Mouse (Mus musculus) erythroblast, adult 5-6 weeks (primary cell): ENCODE measurements at regions not wholly inside any gene's neighbourhood (a gene's known extent, or its start where the extent isn't known, plus 50 kb on each side); places are given as distances from the start of the nearest gene placed in this dataset.
"Not testable (repeated sequence)": the region's sequence is repeated elsewhere in the genome, so short reads cannot be mapped to it uniquely, and the experiment has no call there.

Experiments
- ATAC-seq: replicated peaks from 2 replicates; pipeline ENCODE4 v1.8.0; 2016; ENCODE audit warnings: moderate number of reproducible peaks, mild to moderate bottlenecking, moderate TSS enrichment, inconsistent platforms; ENCODE audit not compliant: poor library complexity, low FRiP score, severe bottlenecking

DNA sequence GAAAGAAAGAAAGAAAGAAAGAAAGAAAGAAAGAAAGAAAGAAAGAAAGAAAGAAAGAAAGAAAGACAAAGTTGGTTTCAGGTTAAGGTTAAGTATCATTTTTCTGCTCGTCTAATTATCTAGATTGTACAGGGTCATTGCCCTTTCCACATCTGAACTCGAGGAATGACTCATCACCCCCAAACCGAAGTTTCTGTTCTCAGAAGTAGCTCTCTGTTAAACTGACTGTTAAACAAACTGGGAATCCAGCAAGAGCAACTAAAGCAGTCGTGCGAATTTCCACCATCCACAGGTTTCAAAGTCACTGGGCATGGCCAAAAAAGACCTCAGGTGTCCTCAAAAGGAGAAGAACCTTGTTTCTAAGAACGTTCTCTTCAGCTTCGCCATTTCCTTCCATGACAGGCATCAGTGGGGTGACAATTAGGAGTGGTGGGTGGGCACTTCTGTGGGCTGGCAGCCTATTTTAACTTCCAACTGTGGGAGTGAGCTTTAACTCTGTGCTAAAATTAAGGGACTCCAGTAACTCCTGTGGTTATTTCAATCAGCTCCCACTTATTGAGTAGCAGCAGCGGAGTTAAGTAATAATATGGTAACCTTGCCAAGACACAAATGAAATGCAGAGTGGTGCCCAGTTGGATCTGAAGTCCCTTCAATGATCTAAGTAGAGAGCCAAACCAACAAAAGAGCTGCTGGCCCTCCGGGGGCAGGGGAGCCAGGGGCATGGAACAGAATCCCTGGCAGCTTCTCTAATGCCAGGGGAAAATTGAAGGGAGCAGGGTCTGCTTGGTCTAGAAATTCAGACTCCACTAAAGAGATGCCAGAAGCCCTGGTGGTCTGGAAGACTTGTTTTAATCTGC is 470.5 kb upstream of the Smim15 start:
- no peak for ATAC-seq

DNA sequence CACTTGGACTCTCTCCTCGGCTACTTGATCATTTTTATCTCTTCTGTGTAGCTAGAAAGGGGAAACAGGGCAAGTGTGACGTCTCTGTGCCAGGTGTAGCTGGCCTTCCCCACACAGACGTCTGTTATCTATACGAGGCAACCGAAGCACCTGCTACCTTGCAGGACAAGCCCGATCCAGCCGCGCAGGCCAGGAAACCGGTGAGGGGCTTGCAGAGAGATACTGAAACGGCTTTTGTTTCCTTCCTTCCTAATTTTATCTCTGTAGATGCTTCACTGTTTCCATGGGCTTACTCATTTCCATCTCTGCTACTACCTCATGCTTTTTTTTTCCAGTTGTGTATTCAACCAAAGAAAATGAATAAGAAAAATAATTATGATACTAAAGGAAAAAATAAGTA is 472.7 kb upstream of the Smim15 start:
- no peak for ATAC-seq

DNA sequence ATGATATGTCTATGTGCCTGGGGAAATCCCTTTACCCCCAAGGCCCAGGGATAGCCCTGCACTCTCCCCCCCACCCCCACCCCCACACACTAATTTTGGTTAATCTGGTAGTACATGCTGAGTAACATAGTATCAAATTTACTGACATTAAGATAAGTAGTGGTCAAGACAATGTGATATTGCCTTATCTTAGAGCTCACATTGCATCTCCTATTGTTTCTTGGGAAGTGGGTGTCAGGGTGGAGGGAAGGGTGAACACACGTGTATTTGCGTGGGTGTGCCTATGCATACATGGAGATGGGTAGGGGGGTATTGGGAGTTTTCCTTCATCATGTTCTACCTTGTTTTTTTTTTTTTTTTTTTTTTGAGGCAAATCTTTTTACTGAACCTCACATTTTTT is 474.8 kb upstream of the Smim15 start:
- ATAC-seq: no peak

DNA sequence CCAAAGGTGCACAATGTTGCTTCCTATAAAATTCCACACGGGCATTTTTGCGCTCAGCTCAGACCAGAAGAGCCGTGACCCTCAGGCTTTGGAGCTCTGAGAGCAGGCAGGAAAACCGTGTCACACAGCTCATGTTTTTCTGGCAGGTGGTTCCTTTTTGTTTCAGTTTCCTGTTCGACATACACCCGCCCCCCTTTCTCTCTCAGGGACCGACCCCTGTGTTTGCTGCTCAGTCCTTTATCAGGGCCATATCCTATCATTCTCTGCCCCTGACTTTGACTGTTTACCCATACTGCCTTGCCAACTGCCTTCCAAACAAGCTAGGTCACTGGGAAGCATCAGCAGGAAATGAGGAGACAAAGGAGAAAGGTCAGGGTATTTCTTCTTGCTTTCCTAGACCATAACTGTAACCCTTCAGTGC is 475.5 kb upstream of the Smim15 start:
- ATAC-seq: no peak

DNA sequence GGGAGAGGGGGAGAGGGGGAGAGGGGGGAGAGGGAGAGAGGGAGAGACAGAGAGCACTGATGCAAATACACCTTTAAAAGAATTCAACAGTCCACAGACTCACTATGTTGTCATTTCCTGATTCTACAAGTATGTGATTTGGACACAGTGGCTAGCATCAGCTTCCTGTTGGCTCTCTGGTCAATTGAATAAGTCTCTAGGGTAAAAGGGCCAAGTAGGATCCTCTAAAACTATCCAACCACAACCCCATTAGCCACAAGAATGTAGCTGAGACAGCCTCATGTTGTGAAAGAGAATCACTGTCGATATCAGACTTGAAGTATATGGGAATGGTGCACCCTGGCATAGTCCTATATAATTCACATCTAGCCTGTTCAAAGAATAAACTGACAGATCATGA is 481.8 kb upstream of the Smim15 start:
- ATAC-seq: no peak

DNA sequence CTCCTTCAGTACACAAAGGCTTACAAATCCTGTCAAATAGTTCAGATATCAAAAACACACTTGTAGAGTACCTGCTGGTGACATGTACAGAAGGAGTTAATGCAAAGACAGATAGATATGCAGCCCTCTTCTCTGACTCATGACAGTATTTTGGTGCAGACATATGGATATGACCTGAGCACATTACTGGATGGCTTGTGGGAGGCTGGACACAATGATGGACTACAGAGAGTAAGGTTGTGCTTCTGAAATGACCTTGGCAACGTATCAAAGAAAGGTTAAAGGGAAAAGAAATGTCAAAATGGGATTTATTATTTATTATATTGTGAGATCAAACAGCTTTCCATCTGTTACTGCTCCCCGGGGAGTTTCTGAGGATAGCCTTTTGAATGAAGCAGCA is 482.7 kb upstream of the Smim15 start:
- ATAC-seq: no peak

DNA sequence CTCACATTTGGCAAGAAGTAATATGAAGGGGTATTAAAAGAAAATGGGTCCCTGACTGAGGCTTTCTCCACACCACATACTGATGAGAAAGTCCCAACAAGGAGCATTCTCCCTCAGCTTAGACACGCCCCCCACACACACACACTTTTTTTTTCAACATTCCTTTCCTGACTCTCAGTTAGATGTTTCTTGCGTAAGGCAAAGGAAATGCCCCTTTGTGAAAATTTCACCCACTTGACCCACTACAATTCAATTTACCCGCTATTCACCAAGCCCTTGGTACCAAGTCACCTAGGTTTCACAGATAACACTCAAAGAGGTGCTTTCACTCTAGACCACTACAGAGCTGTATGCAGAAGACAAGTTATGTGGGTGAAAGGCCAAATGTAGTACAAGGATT is 488.3 kb upstream of the Smim15 start:
- no peak for ATAC-seq

DNA sequence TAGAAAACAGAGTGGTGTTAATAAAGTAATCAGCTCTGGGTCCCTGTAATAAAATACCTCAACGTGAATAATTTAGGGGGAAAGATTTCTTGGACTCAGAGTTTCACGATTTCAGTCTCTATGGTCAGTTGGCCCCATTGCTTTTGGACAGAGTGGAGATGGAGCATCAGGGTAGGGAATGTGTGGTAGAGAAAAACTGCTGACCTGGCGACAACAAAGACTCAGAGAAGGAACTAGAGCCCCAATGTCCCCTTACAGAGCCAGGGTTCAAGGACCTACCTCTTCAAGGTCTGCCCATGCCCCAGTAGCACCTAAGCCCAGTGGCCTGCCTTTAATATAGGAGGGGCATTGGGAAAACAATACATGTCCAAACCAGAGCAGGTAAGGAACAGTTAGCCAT is 490.2 kb upstream of the Smim15 start:
- ATAC-seq: no peak

DNA sequence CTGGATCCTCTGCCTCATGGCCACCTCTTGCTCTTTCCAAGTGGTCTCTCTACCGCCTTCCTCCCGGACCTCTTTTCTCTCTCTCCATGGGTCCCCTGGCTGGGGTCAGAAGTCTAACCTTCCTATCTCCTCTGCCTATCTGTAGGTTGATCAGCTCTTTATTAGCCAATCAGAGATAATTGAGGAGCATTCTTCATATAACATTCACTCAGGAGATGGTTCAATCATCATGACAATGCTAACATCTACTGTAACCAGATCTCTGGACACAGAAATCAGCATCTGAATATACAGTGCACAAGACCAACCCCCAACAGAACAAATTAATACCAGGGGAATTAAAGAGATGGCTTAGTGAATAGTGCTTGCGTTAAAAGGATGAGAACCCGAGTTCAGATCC is 492.1 kb upstream of the Smim15 start:
- no peak for ATAC-seq

DNA sequence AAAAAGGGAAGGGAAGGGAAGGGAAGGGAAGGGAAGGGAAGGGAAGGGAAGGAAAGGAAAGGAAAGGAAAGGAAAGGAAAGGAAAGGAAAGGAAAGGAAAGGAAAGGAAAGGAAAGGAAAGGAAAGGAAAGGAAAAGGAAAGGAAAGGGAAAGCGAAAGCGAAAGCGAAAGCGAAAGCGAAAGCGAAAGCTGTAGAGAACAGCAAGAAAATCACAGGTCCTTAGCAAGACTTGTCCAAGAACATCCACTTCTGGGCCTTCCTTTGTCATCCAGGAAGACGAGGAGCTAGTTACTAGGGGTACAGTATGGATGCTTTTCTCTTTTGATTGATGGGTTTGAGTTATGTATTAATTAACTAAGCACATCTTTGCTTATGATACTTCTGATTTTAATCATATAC is 494.3 kb upstream of the Smim15 start:
- ATAC-seq: not testable (repeated sequence)

DNA sequence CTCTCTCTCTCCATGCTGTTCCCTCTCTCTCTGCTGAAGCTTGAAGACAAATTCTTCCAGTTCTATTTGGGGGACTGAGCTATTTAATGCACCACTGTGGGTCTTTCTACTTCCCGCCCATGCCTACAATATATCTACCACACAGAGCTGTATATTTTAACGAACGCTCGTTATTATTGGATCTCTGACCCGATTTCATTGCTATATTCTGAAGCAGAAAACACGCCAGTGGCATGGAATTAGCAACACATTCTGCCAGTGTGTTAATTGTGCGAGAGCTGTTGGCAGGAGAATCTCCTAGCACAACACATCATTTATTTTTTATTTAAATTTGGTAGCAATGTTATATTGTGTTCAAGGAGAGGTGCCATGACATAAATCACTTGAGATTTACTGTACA is 497.2 kb upstream of the Smim15 start:
- ATAC-seq: no peak

DNA sequence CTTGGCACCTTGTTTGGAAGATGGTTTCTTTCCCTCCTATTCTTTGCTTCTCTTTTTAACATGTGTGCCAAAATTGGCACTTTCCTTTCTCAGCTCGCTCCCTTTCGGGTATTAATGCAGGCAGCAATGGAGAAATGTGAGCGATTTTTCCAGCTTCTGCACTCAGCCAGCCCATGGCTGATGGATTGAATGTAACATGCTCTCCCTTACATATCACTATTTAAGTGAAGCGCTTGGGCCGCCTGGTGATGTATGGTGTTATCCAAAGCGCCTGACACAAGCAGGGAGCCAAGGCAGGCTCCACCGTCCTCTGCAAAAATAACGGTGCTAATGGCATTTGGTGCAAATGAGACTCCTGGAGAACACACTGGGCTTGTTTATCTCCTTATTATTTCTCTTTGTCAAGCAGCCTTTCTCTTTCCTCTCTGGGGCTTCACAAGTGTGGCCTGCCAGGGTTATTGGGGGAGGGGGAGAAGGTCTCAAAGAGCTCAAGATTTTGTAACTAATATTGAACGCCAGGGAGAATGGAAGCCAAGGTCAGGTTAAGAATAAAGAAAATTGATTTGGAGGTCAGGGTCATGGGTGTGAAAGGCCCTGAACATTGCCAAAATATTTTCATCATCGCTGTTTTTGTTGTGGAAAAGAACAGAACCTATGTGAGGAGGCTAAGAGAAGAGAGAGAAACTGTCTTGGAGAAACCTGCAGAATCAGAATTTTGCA is 497.9 kb upstream of the Smim15 start:
- ATAC-seq: no peak

DNA sequence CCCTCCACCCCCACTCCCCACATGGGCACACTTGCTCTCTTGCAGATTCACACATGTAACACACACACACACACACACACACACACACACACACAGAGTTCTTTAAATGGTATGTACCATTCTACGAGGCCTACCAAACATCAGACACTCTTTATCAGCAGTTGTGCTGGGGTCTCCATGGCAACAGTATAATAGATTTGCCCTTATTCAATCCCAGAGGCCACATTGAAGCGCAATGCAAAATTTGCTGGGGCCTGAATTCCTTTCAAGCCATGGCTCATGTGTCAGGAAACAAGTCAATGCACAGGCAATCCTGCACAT is 502.7 kb upstream of the Smim15 start:
- no peak for ATAC-seq

DNA sequence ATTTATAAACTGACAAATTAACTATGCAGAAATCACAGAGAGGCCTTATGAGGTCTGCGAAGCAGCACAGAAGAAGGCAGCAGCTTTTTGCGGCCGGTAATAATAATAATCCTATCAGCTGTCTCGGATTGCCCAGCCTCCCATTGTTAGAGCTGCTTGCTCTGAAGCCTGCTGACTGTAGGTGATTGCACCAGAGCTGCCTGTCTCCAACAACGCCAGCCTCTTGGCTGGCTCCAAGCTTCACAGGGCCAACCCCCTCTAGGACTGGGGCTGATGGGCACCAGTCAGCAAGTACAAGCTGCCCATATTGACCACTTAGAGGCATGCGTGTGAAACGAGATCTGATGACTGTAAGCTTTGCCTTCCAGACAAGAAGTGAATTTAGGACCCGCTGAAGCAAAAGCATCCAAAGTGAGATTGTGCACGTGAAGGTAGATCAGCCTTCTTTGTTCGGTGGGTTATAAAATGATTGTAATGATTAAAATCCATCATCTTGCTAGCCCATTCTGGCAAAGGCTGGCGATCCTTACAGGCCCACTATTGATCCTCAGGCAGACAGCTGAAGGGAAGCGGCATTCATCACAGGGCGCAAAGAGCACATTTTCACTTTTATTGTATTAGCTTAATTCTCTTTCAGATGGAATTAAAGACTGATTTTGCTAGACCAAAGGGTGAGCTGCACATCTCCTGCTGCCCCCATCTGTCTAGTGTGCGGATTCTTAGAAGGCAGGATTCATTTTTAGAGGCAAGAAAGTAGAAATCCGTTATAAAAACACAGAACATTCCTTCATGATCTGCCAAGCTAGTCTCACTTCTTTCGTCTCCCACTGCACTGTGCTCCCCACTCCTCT is 503.2 kb upstream of the Smim15 start:
- ATAC-seq: no peak

DNA sequence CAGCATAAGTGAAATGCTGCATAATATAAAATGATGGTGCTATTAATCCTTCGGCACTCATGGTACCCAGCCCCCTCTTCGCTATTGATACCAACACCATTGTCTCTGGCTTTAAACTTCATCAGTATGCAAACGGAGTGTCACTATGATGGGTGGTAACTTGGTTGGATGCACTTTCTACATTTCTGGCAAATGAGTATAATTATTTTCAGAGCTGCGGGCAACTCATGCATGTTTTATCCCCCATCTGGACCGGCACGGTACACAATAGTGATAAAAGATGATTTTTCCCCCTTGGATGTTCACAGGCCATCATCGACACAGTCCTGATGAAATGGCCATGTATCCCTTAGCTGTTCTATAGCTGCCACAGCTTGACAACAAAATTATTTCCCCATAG is 503.9 kb upstream of the Smim15 start:
- ATAC-seq: no peak

DNA sequence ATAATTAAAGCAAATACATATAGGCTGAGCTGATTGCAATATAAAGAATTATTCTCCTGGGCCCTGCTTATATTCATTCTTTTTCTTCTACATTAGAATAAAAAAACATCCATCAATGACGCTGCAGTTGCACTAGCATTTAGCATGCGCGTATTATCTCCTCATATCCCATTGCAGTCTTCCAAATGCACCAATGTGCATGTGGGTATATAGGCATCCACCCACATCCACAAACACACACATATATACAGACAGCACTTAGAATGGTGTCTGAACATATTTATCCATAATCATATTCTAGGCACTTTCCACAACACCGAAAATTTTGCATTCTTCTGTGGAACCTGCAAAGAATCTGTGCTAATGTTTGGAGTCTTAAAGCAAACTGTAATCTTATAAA is 504.4 kb upstream of the Smim15 start:
- no peak for ATAC-seq

DNA sequence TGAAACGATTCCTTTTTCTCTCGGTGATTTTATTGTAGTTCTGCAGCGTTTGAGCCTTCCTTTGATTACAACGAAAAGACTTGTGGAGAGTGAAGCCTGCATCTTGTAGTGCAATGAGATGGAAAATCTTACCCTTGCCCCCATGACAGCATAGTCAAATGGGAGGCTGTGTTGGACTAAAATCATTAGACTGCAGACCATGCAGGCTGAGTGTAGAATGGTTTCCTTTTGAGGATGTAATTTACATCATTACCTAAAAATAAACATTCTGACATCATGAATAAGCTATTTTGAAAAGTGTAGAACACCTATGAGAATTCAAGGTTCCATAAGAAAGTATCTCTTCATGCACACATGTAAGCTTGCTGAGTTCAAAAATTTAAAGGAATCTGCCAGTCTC is 504.9 kb upstream of the Smim15 start:
- ATAC-seq: no peak

DNA sequence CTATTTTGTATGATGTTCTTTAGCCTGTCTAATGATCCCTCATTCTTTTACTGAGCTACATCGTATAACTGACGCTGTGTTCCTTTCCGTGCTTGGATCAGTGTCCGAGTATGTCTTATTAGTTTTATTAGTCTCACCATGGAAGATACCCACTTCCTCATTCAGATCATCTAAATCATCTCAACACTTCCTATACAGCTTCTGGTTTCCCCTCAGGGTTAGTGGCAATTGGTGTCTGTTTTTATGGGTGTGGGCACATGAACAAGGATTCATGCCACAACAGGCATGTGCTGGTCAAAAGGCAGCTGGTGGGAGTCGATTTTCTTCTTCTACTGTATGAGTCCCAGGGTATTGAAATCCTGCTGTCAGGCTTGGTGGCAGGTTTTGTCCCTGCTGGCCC is 509.0 kb upstream of the Smim15 start:
- ATAC-seq: no peak

DNA sequence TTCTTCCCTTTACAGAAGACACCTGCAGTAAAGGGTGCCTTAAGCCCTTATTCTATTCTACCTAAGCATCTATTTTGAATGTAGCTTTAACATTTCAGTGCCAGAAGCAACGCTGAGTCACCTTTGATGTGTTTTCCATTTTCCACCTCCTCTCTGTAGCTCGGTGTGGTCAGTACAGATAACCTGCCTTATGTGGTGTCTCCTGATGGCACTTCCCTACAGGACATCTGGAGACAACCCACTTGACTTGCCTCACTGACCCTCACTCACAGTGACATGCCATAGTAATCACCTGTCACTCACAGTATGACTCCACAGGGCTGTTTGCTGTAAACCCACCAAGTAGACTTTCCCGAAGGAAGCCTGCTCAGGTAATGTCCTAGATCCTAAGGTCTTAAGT is 510.9 kb upstream of the Smim15 start:
- ATAC-seq: no peak

DNA sequence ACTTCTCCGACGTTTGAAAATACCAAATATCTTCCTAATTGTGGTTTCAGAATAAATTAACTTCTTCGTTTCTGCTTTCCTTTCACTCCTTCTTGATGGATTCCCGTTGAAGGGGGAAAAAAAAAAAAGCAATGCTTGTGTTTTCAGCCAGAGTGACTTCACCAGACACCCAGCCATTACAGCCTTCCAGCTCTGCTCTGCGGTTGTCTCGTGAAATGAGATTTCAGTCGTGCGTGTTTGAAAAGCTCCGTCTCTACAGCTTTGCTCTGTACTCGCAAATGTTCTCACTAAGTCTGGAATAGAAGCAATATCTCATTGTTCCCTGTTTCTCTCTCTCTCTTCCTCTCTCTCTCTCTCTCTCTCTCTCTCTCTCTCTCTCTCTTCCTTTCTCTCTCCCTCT is 509.6 kb upstream of the Kif2a start:
- no peak for ATAC-seq

DNA sequence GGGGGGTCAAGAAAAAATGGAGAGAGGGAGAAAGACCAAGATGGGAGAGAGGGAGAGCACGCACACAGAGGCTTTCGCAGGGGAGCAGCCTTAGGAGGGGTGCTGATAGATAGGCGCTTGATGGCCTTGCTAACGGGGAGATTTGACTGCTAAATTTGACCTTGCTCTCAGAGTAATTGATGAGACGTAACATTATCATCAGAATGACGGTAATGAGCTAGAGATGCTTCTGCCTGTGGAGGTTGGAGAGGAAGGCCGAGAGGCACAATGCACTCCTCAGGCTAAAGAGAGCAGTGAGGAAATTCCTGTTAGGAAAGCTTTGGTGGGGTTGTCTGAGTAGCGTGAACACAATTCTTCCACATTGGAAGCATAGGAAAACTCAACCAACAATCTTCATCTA is 509.1 kb upstream of the Kif2a start:
- no peak for ATAC-seq
